Mouse (Mus musculus) cerebellum, adult 9-11 months (tissue): ENCODE measurements at regions not wholly inside any gene's neighbourhood (a gene's known extent, or its start where the extent isn't known, plus 50 kb on each side); places are given as distances from the start of the nearest gene placed in this dataset.

ENCODE experiments used
- DNase-seq: peaks from one replicate; pipeline ENCODE4 v3.0.0; 2022

GRCm38 (mm10) chr8:98403645-98404032, 1012.6 kb downstream of the Cdh8 start:
- no peak for DNase-seq

DNA sequence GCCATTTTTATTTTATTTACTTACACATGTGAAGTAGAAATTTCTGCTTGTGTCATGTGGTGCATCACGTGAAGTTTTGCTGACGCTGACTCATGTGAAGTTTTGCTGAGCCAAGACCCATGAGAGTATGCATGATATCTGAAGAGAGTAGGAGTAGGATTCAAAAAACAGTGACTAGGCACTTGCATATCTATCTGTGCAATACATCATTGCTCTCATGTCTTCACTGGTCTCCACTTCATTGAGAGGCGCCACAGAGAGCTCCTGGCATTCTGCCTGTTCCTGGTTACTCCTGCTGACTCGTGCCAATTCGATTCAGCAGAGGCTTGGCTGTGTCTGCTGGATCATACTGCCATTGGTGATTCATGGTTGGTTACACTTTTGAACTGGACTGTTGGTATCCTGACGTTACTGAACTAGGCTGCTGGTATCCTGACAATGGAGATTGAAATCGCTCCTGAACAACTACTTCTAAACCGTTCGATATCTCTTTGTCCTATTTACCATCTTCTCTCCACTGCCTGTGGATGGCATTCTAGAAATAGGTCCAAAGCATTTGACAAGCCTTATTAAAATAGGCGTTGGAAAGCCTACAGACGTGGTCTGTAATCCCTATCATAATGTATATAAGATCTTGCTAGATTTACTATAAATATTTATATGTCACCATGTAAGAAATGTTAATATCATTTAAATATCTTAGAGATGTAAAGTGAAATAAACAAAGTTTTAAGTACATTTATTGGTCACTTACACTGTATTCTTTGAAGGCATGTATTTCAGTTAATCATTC, 1013.2 kb downstream of the Cdh8 start:
- peak; percentile 34 for DNase-seq

DNA sequence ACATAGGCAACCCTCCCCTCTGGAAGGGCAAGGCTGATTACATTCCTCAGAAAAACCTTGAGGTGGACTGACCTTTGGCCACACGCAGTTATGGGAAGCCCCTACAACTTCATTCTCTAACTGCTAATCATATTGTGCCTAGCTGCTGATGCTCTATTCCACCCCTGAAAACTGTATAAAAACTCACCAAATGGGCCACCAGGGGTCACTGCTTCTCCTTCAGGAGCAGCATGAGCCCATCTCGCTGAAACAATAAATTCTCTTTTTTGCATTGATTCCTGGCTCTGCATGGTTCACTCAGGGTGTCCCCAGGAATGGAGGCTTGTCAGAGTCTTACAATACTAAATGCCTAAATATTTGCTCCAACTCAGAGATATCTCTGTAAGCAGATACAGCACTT, 1034.5 kb downstream of the Cdh8 start:
- no peak for DNase-seq

GRCm38 (mm10) chr8:98380387-98380786, 1035.9 kb downstream of the Cdh8 start:
- no peak for DNase-seq

DNA sequence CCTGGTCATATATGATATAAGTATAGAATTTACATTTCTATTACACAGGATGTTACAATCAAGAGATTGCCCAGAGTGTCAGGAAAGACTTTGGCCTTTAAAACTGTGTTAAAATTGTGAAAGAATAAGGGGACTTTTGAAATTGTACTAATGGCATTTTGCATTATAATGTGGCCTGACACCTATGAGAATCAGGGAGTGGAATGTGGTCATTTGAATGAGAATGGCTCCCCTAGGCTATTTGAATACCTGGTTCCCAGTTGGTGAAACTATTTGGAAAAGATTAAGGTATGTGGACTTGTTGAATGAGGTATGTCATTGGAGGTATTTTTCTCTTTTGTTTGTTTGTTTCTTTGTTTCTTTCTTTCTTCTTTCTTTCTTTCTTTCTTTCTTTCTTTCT, 1038.5 kb downstream of the Cdh8 start:
- no peak for DNase-seq

DNA sequence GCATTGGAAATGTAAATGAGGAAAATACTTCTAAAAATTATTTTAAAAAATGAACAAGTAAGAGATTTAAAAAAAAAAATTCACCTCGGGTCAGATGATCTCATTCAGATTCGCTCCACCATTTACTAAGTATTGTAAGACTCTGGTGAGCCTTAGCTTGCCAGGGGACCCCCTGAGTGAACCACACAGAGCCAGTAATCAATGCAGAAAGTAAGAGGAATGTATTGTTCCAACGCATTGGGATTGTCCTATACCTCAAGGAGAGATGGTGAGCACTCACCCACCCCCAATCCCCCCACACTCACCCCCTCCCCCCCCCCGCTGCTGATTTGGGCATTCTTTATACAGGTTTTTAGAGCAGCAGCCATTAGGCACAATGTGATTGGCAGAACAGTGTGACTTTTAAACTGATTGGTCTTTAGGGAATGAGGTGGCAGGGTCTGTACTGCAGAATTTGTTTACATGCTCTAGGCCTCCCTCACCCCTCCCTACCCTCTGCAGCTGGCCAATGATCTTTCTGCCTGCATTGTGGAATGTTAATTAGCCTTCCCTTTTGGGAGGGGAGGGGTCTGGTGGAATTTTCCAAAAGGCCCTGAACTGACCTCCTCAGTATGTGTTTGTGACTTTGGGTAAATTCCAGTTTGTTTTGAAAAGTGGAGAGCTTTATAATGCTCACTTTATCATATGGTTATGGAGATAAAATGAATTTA, 1043.4 kb downstream of the Cdh8 start:
- DNase-seq: no peak

GRCm38 (mm10) chr8:98365378-98366095, 1050.7 kb downstream of the Cdh8 start:
- no peak for DNase-seq

DNA sequence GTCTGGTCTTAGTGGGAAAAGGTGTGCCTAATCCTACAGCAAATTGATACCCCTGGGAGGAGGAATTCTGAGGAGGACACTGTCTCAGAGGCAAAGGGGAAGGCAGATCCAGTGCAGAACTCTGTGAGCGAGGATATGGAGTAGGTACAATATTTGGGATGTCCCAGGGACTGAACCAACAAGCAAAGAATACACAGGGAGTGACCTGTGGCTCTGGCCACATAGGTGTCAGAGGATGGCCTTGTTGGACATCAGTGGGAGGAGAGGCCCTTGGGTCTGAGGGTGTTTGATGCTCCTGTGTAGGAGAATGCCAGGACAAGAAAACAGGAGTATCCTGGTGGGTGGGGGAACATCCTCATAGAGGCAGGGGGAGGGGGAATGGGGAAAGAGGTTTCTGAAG, 1079.0 kb downstream of the Cdh8 start:
- no peak for DNase-seq

DNA sequence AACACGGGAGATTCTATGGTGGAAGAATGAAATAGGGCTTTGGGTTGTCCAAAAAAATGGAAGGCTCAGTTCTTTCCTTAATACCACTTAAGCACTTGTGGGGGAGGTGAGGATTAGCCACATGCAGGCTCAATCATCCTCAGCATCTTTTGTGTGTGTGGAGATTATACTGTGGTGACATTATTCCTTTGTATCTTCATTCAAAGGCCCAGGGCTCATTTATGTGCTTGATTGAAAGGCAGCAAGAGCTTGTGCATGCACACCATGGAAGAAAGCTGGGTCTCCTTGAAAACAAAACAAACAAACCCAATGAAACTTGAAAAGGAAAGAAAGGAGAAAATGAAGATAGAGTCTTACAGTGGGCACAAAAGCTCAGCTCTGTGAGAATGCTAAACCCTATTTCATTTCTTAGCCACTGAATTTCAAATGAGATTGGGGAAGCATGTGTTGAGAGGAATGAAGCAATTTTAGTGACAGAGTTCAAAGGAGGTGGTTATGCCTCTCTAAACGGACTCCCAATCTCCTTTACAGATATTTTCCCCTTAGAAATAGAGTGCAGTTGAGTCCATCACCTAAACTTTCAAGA, 1106.8 kb downstream of the Cdh8 start:
- no peak for DNase-seq

GRCm38 (mm10) chr8:98294975-98295374, 1121.3 kb downstream of the Cdh8 start:
- no peak for DNase-seq

DNA sequence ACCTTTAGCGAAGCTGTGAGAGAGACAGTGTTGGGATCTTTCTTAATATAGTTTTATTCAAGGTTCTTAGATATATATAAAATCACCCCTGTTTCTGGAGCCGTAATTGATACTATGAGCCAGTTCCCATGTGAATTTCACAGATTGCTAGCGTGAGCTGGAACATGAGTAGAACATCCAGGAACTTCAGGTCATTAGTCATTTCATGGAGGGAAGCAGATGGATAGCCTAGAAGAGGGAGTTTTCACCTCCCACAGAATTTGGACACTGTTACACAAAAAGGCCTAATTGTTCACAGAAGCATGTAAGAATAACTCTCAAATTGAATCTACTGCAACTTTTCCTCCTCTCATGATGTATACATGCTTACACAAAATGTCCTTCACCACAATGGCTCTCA, 1156.0 kb downstream of the Cdh8 start:
- no peak for DNase-seq

GRCm38 (mm10) chr8:98243328-98243926, 1172.8 kb downstream of the Cdh8 start:
- DNase-seq: no peak

DNA sequence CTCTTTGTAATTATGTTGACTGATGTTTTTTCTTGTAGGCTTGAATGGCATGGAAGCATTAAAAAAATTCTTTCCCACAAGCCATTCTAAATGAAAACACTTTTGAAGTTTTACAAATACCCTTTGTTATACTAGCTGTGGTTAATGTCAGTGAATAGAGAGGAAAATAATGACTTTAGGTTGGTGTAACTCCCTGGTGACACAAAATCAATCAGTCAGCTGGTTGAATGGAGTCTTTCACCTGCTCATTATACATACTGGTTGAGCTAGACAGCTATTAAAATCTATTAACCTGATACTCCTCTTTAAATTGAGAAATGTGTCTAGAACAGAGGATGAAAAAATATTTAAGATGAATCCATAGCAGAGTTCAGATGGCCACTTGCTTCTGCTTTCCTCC, 1202.3 kb downstream of the Cdh8 start:
- DNase-seq: no peak
